Mouse (Mus musculus) CH12.LX (cell line): ENCODE measurements around the gene Pld3. TPM values are rescaled to one million over a fixed set of nuclear protein-coding genes. Genes with fewer than 3 reads are reported as not detected.

Experiments
- DNase-seq: peaks from one replicate; pipeline ENCODE4 v3.0.0-alpha.2; 2013; ENCODE audit errors: extremely low read depth
- H3K27ac ChIP-seq: 2 replicates; pipeline ENCODE4 v1.5.1; 2012; ENCODE audit warnings: low read depth, mild to moderate bottlenecking, control low read depth, moderate library complexity; ENCODE audit not compliant: insufficient read depth
- H3K27me3 ChIP-seq: replicated peaks from 2 replicates; pipeline ENCODE3; 2012; ENCODE audit warnings: inconsistent platforms
- H3K36me3 ChIP-seq, 2 experiments: replicated peaks in 1 of 2; 2 replicates each; pipeline versions ENCODE3 to v1.6.1; 2012; ENCODE audit warnings: inconsistent platforms in 1 of 2, low read length in 1 of 2, mild to moderate bottlenecking in 1 of 2, mixed read lengths in 1 of 2, moderate library complexity in 1 of 2; ENCODE audit not compliant: control insufficient read depth in 1 of 2, insufficient read depth in 1 of 2
- H3K4me1 ChIP-seq, 2 experiments: 2 replicates each; pipeline ENCODE4 v1.6.1; 2012; ENCODE audit warnings: inconsistent platforms in 1 of 2, moderate library complexity in 1 of 2; ENCODE audit not compliant: insufficient read depth in 2 of 2, control insufficient read depth in 1 of 2
- H3K4me2 ChIP-seq: 2 replicates; pipeline ENCODE4 v1.6.1; 2012; ENCODE audit warnings: low read depth, mild to moderate bottlenecking, control low read depth; ENCODE audit not compliant: poor library complexity, insufficient read depth, severe bottlenecking
- H3K4me3 ChIP-seq, 3 experiments: fragments of 150-350 bp in 1 of 3; sonication (generic) in 1 of 3; replicated peaks in 1 of 3; 2 replicates each; pipeline versions ENCODE3 to v1.5.1; 2011 to 2012; ENCODE audit warnings: low read depth in 2 of 3, low read length in 2 of 3, mild to moderate bottlenecking in 2 of 3, moderate library complexity in 2 of 3, control low read depth in 1 of 3, improper control_type of control experiment in 1 of 3, inconsistent platforms in 1 of 3, mixed read lengths in 1 of 3; ENCODE audit not compliant: poor library complexity in 1 of 3
- H3K79me2 ChIP-seq: replicated peaks from 2 replicates; pipeline ENCODE4 v1.6.1; 2012; ENCODE audit warnings: mild to moderate bottlenecking, moderate library complexity; ENCODE audit not compliant: control insufficient read depth, poor library complexity, insufficient read depth, severe bottlenecking; ENCODE audit errors: extremely low read depth
- H3K9ac ChIP-seq: 2 replicates; pipeline ENCODE4 v1.6.1; 2012; ENCODE audit warnings: low read depth, mild to moderate bottlenecking, control low read depth, moderate library complexity; ENCODE audit not compliant: insufficient read depth
- H3K9me3 ChIP-seq: replicated peaks from 2 replicates; pipeline ENCODE3; 2012; ENCODE audit warnings: low read length, inconsistent platforms, mixed read lengths
- CHD1 ChIP-seq: IDR thresholded peaks from 2 replicates; pipeline ENCODE4 v1.6.1; 2012; ENCODE audit warnings: low read depth, low read length, improper control_type of control experiment, inconsistent platforms
- CHD2 ChIP-seq: IDR thresholded peaks from 2 replicates; pipeline ENCODE4 v1.6.1; 2011; ENCODE audit warnings: low read length, improper control_type of control experiment
- CTCF ChIP-seq, 2 experiments: IDR thresholded peaks in 1 of 2; conservative IDR thresholded peaks in 1 of 2; 2 replicates each; pipeline ENCODE4 v1.5.1; 2011 to 2012; ENCODE audit warnings: low read depth in 2 of 2, low read length in 2 of 2, improper control_type of control experiment in 1 of 2, inconsistent platforms in 1 of 2, mild to moderate bottlenecking in 1 of 2, moderate library complexity in 1 of 2
- ETS1 ChIP-seq: conservative IDR thresholded peaks from 2 replicates; pipeline ENCODE4 v1.6.1; 2012; ENCODE audit warnings: low read depth, mild to moderate bottlenecking, inconsistent platforms, low read length, improper control_type of control experiment, moderate library complexity
- GABPA ChIP-seq: IDR thresholded peaks from 2 replicates; pipeline ENCODE4 v1.6.1; 2012; ENCODE audit warnings: low read depth, low read length, improper control_type of control experiment, inconsistent platforms; ENCODE audit not compliant: insufficient replicate concordance
- JUND ChIP-seq: conservative IDR thresholded peaks from 2 replicates; pipeline ENCODE4 v1.6.1; 2011; ENCODE audit warnings: low read depth, low read length, improper control_type of control experiment
- KAT2A ChIP-seq: IDR thresholded peaks from 2 replicates; pipeline ENCODE4 v1.6.1; 2012; ENCODE audit warnings: low read length, improper control_type of control experiment, inconsistent platforms; ENCODE audit not compliant: insufficient replicate concordance
- MAFK ChIP-seq: IDR thresholded peaks from 2 replicates; pipeline ENCODE4 v1.6.1; 2011; ENCODE audit warnings: low read length, improper control_type of control experiment; ENCODE audit not compliant: insufficient replicate concordance
- MEF2A ChIP-seq: IDR thresholded peaks from 2 replicates; pipeline ENCODE4 v1.6.1; 2014; ENCODE audit warnings: low read depth, mild to moderate bottlenecking, inconsistent platforms, low read length, improper control_type of control experiment, borderline replicate concordance
- MXI1 ChIP-seq: IDR thresholded peaks from 2 replicates; pipeline ENCODE4 v1.6.1; 2011; ENCODE audit warnings: mild to moderate bottlenecking, low read depth, low read length, improper control_type of control experiment
- MYC ChIP-seq: IDR thresholded peaks from 2 replicates; pipeline ENCODE4 v1.6.1; 2011; ENCODE audit warnings: low read depth, mild to moderate bottlenecking, improper control_type of control experiment, low read length
- NELFE ChIP-seq: IDR thresholded peaks from 2 replicates; pipeline ENCODE4 v1.6.1; 2011; ENCODE audit warnings: low read depth, low read length, improper control_type of control experiment
- NRF1 ChIP-seq: IDR thresholded peaks from 2 replicates; pipeline ENCODE4 v1.6.1; 2014; ENCODE audit warnings: low read depth, mild to moderate bottlenecking, inconsistent platforms, low read length, improper control_type of control experiment, moderate library complexity
- POLR2A ChIP-seq: IDR thresholded peaks from 2 replicates; pipeline ENCODE4 v1.6.1; 2011; ENCODE audit warnings: low read depth, mild to moderate bottlenecking, improper control_type of control experiment, low read length
- POLR2AphosphoS2 ChIP-seq: IDR thresholded peaks from 2 replicates; pipeline ENCODE4 v1.6.1; 2011; ENCODE audit warnings: low read depth, low read length, improper control_type of control experiment
- RAD21 ChIP-seq: IDR thresholded peaks from 2 replicates; pipeline ENCODE4 v1.6.1; 2011; ENCODE audit warnings: low read depth, mild to moderate bottlenecking, low read length, improper control_type of control experiment, moderate library complexity
- RCOR1 ChIP-seq: conservative IDR thresholded peaks from 2 replicates; pipeline ENCODE4 v1.6.1; 2012; ENCODE audit warnings: low read depth, mild to moderate bottlenecking, inconsistent platforms, low read length, improper control_type of control experiment
- TBP ChIP-seq: conservative IDR thresholded peaks from 2 replicates; pipeline ENCODE4 v1.6.1; 2011; ENCODE audit warnings: low read depth, low read length, improper control_type of control experiment
- TCF12 ChIP-seq: IDR thresholded peaks from 2 replicates; pipeline ENCODE4 v1.6.1; 2014; ENCODE audit warnings: low read depth, mild to moderate bottlenecking, inconsistent platforms, low read length, improper control_type of control experiment
- UBTF ChIP-seq: IDR thresholded peaks from 2 replicates; pipeline ENCODE4 v1.6.1; 2012; ENCODE audit warnings: low read depth, mild to moderate bottlenecking, inconsistent platforms, low read length, improper control_type of control experiment, moderate library complexity
- ZC3H11A ChIP-seq: IDR thresholded peaks from 2 replicates; pipeline ENCODE4 v1.6.1; 2012; ENCODE audit warnings: low read depth, mild to moderate bottlenecking, inconsistent platforms, low read length, improper control_type of control experiment
- ZNF384 ChIP-seq: IDR thresholded peaks from 2 replicates; pipeline ENCODE4 v1.6.1; 2012; ENCODE audit warnings: low read depth, low read length, improper control_type of control experiment, inconsistent platforms
- dilution Hi-C: fragments of 300-500 bp; cut with MboI; formaldehyde crosslinking; loops from 2 replicates; pipeline ENCODE4 v1.14.3; 2020; ENCODE audit warnings: low sequenced_read_pairs; ENCODE audit not compliant: extremely low pct_unique_long_range_greater_than_20kb, extremely low pct_ligation_motif_present
- in situ Hi-C: fragments of 300-500 bp; cut with MboI; formaldehyde crosslinking; loops from 3 replicates; pipeline ENCODE4 v1.14.3; 2019; ENCODE audit warnings: low sequenced_read_pairs, low pct_ligation_motif_present, low pct_unique_long_range_greater_than_20kb, mixed read lengths
- polyA plus RNA-seq: library from polyadenylated mRNA; unstranded; fragments of >175 nt; gene quantifications from 2 replicates; pipeline ENCODE4 v1.2.1, GENCODE M21; 2012; ENCODE audit warnings: low read depth; ENCODE audit not compliant: insufficient read length
- total RNA-seq, 2 experiments: library from RNA; depleted of rRNA; stranded (reverse); fragments of 300-350 nt in 1 of 2; fragments of >200 nt in 1 of 2; gene quantifications; 2 replicates each; pipeline ENCODE4 v1.2.3; 2012 to 2014

Pld3 gene
- total and polyA plus RNA-seq, 3 experiments, result 6.0 to 21.1 (median 14.1) TPM

- TF ChIP-seq TBP (no peak), MEF2A (no peak), ZNF384 (no peak), MXI1 (no peak), CHD1 (no peak), CHD2 (no peak), NELFE (0 out of 2 replicates have a peak, but pooled peaks have one; percentile 63), MYC (no peak), POLR2A (peak; percentile 67), CTCF (conservative IDR thresholded peaks at IDR 0.05 in 1 of 2, IDR thresholded peaks at IDR 0.05 in 1 of 2; ENCODE audit: low read depth in 2 of 2, low read length in 2 of 2) (no peak), RAD21 (no peak), ZC3H11A (no peak), JUND (no peak)
Observed at GRCm38 (mm10) chr7:27542392-27543033, 10.5 kb downstream of the Pld3 start (continued).

- no peak for DNase-seq
- Histone ChIP-seq H3K4me1 (peaks cover 0 to 13% of the 10 kb centered on the region in 2 experiments; a peak in 2 of 4 replicates), H3K27ac (no peak overlapping the region)
Observed at GRCm38 (mm10) chr7:27541922-27542321, 11.1 kb downstream of the Pld3 start.

GRCm38 (mm10) chr7:27541431-27541830 lies 11.6 kb downstream of the Pld3 start:
- Histone ChIP-seq H3K4me1 (peaks cover 0 to 18% of the 10 kb centered on the region in 2 experiments; a peak in 2 of 4 replicates), H3K4me2 (no peak overlapping the region), H3K27me3 (no peaks in the 10 kb centered on the region), H3K27ac (no peak overlapping the region), H3K9ac (no peak overlapping the region), H3K36me3 (peaks cover under 1 to 26% of the 10 kb centered on the region in 2 experiments), H3K4me3 (no peak overlapping the region), H3K79me2 (no peaks in the 10 kb centered on the region), H3K9me3 (no peaks in the 10 kb centered on the region)
- in situ Hi-C loops (no loop called here), dilution Hi-C loops (no loop called here)
- TF ChIP-seq NELFE (no peak), TBP (no peak), JUND (no peak), RAD21 (no peak), ETS1 (no peak), TCF12 (no peak)
- no peak for DNase-seq

More at GRCm38 (mm10) chr7:27541922-27542321, 11.1 kb downstream of the Pld3 start:
- Histone ChIP-seq H3K27me3 (no peaks in the 10 kb centered on the region), H3K79me2 (no peaks in the 10 kb centered on the region), H3K4me3 (no peak overlapping the region), H3K9ac (no peak overlapping the region), H3K4me2 (no peak overlapping the region), H3K9me3 (no peaks in the 10 kb centered on the region), H3K36me3 (peaks cover 0 to 25% of the 10 kb centered on the region in 2 experiments)
- dilution Hi-C loops, result no loop called here
- TF ChIP-seq UBTF (no peak), KAT2A (no peak), ETS1 (no peak), GABPA (no peak), POLR2A (no peak), RCOR1 (no peak), JUND (no peak), NELFE (no peak), POLR2AphosphoS2 (no peak), CTCF (conservative IDR thresholded peaks at IDR 0.05 in 1 of 2, IDR thresholded peaks at IDR 0.05 in 1 of 2; ENCODE audit: low read depth in 2 of 2, low read length in 2 of 2) (no peak), NRF1 (no peak), MAFK (no peak), MYC (no peak)
- in situ Hi-C loops, result no loop called here
